Mouse (Mus musculus): ENCODE data around the gene Fars2. TPM values are rescaled to one million over a fixed set of nuclear protein-coding genes. Genes with fewer than 3 reads are reported as not detected.

Gene Fars2
- total RNA-seq, 2 experiments from 2014 or later: 34.6 to 35.7 TPM

- intact Hi-C loops (cut with DNase I): loop anchor here (5.0 kb wide), 1 partner anchor 45 kb away; no protein-coding TSS in a partner anchor
- peak; percentile 58 to 71 for DNase-seq (ENCODE audit: low spot score in 2 of 2)
Observed at GRCm38 (mm10) chr13:36531893-36532292, 414.7 kb downstream of the Fars2 start.

- intact Hi-C loops (cut with DNase I): loop anchor here (5.0 kb wide), 1 partner anchor 44 kb away; no protein-coding TSS in a partner anchor
- peak; percentile 35 to 62 for DNase-seq (ENCODE audit: low spot score in 2 of 2)
Observed at GRCm38 (mm10) chr13:36533071-36533470, 415.9 kb downstream of the Fars2 start.

GRCm38 (mm10) chr13:36533518-36533917, 416.3 kb downstream of the Fars2 start:
- DNase-seq (ENCODE audit: low spot score in 2 of 2): peak in 1 of 2 experiments; percentile 32
- intact Hi-C loops (cut with DNase I): loop anchor here (5.0 kb wide), 1 partner anchor 44 kb away; no protein-coding TSS in a partner anchor

- DNase-seq (ENCODE audit: low spot score in 2 of 2): no peak
- intact Hi-C loops (cut with DNase I): loop anchor here (5.0 kb wide), 1 partner anchor 43 kb away; no protein-coding TSS in a partner anchor
Observed at GRCm38 (mm10) chr13:36533966-36534540, 416.8 kb downstream of the Fars2 start.

GRCm38 (mm10) chr13:36537580-36537979, 420.4 kb downstream of the Fars2 start:
- intact Hi-C loops (cut with DNase I): no loop called here
- DNase-seq (ENCODE audit: low spot score in 2 of 2): no peak

- intact Hi-C loops (cut with DNase I): no loop called here
- DNase-seq (ENCODE audit: low spot score in 2 of 2): no peak
Observed at GRCm38 (mm10) chr13:36538385-36538784, 421.2 kb downstream of the Fars2 start.

GRCm38 (mm10) chr13:36540231-36540630, 423.0 kb downstream of the Fars2 start:
- DNase-seq (ENCODE audit: low spot score in 2 of 2): no peak
- intact Hi-C loops (cut with DNase I): no loop called here

GRCm38 (mm10) chr13:36541287-36541780, 424.1 kb downstream of the Fars2 start:
- DNase-seq (ENCODE audit: low spot score in 2 of 2): no peak

GRCm38 (mm10) chr13:36550694-36551093, 433.5 kb downstream of the Fars2 start:
- no peak for DNase-seq (ENCODE audit: low spot score in 2 of 2)

More at GRCm38 (mm10) chr13:36541287-36541780, 424.1 kb downstream of the Fars2 start:
- intact Hi-C loops (cut with DNase I): no loop called here

GRCm38 (mm10) chr13:36552522-36553246, 435.5 kb downstream of the Fars2 start:
- intact Hi-C loops (cut with DNase I): no loop called here
- no peak for DNase-seq (ENCODE audit: low spot score in 2 of 2)

More at GRCm38 (mm10) chr13:36550694-36551093, 433.5 kb downstream of the Fars2 start:
- intact Hi-C loops (cut with DNase I): no loop called here

GRCm38 (mm10) chr13:36553247-36553642, 436.0 kb downstream of the Fars2 start:
- DNase-seq (ENCODE audit: low spot score in 2 of 2): no peak
- intact Hi-C loops (cut with DNase I): no loop called here

- DNase-seq (ENCODE audit: low spot score in 2 of 2): no peak
- intact Hi-C loops (cut with DNase I): no loop called here
Observed at GRCm38 (mm10) chr13:36554743-36555142, 437.5 kb downstream of the Fars2 start.

- no peak for DNase-seq (ENCODE audit: low spot score in 2 of 2)
- intact Hi-C loops (cut with DNase I): no loop called here
Observed at GRCm38 (mm10) chr13:36562447-36563441, 445.5 kb downstream of the Fars2 start.

- intact Hi-C loops (cut with DNase I): no loop called here
- DNase-seq (ENCODE audit: low spot score in 2 of 2): no peak
Observed at GRCm38 (mm10) chr13:36564764-36565315, 447.6 kb downstream of the Fars2 start.

GRCm38 (mm10) chr13:36576781-36577180, 459.6 kb downstream of the Fars2 start:
- DNase-seq (ENCODE audit: low spot score in 2 of 2): peak; percentile 52 to 66
- intact Hi-C loops (cut with DNase I): loop anchor here (5.0 kb wide), 5 partner anchors 44 to 736 kb away; no protein-coding TSS in a partner anchor

GRCm38 (mm10) chr13:36577916-36578568, 460.8 kb downstream of the Fars2 start:
- DNase-seq (ENCODE audit: low spot score in 2 of 2): no peak
- intact Hi-C loops (cut with DNase I): loop anchor here (5.0 kb wide), 5 partner anchors 46 to 734 kb away; no protein-coding TSS in a partner anchor

- DNase-seq (ENCODE audit: low spot score in 2 of 2): peak; percentile 86 to 92
- intact Hi-C loops (cut with DNase I): loop anchor here (5.0 kb wide), 5 partner anchors 46 to 734 kb away; no protein-coding TSS in a partner anchor
Observed at GRCm38 (mm10) chr13:36578569-36579333, 461.5 kb downstream of the Fars2 start.
